Mouse (Mus musculus) B cell, adult 2 months (primary cell): ENCODE measurements around the gene Ddx6.
"Not testable (repeated sequence)": the region's sequence is repeated elsewhere in the genome, so short reads cannot be mapped to it uniquely, and the experiment has no call there.

ENCODE experiments used
- DNase-seq, 2 experiments: peaks; one replicate each; pipeline ENCODE4 v3.0.0; 2022

The Ddx6 gene

DNA sequence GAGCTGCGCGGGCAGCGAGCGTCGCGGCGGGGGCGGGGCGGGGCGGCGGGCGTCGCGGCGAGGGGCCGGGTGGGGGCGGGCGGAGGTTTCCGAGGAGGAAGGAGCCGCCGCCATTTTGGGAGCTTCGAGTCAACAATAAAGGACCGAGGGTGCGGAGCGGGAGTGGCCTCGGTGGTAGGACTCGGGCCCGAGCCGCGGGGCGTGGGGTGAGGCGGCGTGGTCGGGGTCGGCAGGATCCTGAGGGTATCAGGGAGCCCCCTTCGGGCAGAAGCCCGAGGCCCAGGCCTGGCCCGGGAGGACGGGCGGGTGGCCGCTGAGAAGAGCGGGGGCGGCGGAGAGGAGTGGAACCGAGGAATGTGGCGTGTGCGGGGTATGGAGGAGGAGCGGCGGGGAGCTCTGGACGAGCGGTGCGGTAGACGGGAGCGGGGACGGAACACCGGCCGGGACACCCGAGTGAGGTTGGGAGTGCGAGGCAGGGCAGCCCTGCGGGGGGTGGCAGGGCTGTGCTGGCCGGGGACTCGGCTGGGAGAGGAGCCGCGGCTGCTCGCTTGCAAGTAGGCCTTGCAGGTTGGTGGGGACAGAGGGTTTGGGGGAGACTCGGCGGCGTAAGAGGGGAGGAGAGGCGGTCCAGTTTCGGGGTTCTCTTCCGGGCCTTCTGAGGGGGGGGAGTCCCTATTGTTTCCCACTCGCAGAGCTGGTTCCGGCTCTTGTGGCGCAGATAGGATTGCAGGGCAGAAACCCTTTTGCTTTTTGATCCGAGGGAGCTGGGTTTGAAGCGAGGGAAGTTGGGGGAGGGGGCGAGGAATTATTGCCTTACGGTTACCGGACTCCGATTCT, at the start of gene Ddx6:
Ddx6 (plus strand) TSS at position 114 of the 837 bp plus-strand sequence.
- DNase-seq, result peak; percentile 75 to 78

DNA sequence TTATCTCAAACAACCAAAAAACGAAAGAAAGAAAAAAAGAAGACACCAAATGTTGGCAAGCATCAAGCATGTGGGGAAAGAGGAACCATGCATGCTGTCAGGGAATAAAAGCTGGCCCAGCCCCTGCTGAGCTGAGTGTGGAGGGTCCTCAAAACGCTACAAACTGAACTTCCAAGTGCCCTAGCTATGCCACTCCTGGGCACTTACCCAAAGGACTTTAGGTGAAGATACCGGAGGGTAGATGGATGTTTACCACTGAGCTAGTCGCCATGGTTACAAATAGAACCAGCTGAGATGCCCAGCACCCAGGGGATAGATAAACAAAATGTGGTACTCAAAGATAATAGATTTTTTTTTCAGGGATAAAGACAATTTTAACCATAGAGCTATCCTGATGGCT, 43.1 kb upstream of the Ddx6 start, which contains the start of gene Cxcr5:
Cxcr5 (minus strand) TSS at position 281 of the 400 bp plus-strand sequence.
- DNase-seq, result no peak

DNA sequence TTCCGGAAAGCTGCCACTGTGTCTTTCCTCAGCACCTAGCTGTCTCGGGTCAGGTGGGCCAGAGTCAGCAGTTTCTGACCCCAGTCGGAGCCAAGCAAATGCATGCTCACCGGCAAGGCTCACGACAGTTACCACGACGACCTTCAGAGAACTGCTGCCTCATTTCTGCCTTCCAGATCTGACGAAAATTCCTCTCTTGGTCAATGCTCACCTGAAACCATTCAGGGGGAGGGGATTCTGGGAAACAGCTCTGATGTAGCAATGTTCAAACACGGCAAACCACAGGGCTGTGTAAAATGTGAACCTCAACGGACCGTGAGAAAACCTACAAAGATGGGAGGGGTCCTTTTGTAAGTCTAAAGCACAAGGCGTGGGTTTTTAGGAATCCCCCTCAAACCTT, 41.8 kb upstream of the Ddx6 start:
- no peak for DNase-seq

DNA sequence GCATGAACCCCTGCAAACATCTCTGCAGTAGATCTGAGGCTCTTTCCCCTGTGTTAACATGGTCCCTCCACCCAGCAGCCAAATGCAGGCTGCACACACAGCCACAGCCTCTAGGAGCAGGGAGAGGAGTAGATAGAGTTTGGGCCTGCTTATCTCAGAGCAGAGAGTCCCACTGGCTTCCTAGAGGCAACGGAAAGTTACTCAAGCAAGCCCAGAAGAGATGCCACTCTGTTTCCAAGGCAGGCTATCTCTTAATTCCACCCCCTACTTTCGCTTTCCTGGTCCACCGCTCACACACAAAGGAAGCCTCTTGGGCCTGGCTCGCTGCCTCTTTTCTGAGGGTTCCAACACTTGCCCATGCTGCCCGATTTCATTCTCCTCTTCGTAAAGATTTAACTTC, 39.3 kb upstream of the Ddx6 start:
- DNase-seq, result peak; percentile 35 to 47

DNA sequence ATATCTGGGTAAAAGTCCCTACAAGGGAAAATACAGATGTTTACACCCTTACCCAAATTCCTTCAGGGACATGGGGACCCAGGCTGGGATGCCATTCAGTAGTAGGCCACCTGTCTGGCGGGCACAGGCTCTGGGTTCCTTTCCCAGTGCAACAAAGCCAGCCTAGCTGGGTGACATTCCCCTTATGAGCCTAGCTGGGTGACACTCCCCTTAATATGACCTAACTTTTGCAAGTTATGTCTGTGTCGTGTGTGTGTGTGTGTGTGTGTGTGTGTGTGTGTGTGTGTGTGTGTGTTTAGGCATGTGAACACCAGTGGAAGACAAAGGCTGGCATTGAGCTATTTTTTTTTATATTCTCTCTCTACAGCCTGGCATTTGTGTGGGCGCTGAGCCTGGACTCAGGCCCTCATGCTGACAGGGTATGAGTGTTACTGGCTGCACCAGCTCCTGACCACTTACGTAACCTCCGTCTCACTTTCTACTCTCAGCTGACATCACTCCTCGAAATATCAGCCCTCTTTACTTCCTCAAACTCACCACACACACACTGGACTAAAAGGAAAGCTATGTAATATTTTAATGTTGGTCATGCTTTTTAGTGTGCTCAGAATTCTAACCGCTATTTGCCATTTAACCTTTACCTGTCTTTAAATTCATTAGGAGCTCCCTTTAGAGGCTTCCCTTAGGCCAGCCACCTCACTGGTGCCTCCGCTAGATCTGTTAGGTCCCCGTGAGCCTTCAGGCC, 37.2 kb upstream of the Ddx6 start:
- peak; percentile 76 to 79 for DNase-seq

DNA sequence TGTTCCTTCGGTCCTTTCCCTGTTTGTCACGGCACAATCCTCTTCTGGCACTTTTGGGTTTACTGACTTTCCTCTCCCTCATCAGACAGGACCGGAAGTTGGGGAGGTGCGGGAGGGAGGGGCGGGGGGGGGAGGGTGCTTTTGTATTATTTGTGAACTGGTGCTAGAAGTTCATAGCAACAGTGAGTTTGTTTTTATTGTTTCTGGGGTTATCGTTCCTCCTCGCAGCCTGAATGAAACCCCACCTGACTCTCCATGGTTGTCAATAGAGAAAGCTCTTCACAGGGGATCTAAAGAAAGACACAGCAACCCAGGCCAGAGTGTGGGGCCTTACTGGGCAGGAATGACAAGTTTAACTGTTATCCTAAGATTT, 36.6 kb upstream of the Ddx6 start:
- peak; percentile 69 to 70 for DNase-seq

DNA sequence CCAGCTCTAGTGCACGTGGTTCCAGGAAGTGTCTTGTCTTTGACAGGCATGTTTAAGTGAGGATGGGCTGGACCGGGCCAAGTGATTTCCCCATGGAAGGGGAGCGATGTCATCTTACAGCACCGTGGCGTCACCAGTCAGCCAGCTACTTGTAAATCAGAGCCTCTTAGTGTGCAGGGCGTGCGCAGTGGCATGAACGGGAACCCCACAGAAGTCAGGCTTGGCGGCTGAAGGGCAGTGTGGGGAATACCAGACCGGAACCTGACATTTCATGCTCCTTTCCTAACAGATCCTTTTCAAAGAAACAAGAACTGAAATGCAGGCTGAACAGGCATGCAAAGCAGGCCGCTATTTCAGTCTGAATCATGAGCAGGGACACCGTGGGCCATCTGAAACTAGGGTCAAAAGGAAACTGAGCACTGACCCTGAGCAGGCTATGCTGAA, 33.7 kb upstream of the Ddx6 start:
- DNase-seq, result peak; percentile 87 to 89

DNA sequence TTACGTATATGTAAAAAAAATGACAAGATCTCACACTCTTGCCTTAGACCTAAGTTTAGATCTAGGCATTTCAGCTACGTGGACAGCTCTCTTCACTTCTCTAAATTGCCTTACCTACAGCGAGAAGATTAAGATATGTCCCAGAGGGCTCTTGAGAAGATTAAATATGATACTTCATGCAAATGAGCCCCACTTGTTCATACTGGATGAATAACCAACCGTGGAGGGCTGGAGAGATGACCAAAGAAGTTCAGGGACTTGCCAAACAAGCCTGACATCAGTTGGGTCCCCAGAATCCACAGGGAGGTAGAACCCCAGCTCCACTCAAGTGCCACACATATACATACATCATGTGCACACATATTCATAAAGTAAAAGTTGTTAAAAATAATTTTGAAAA, 31.4 kb upstream of the Ddx6 start:
- peak; percentile 60 to 64 for DNase-seq

DNA sequence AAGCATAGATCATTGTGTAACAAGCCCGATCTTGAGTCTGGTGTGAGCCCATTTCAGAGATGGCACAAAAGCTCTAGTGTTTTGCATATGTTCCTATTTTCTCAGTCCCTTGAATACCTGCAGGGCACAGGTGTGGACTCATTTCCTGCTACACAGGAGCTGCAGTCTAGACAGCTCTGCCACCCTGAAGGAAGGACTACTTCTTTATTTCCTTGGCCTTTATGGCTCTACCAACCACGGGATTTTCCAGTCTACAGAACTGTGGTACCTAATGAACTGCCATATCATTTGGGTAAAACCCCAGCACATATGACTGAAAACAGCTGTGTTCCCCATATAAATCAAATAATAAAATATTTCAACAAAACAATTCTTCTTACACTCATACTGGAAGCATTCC, 29.6 kb upstream of the Ddx6 start:
- peak; percentile 39 to 43 for DNase-seq

DNA sequence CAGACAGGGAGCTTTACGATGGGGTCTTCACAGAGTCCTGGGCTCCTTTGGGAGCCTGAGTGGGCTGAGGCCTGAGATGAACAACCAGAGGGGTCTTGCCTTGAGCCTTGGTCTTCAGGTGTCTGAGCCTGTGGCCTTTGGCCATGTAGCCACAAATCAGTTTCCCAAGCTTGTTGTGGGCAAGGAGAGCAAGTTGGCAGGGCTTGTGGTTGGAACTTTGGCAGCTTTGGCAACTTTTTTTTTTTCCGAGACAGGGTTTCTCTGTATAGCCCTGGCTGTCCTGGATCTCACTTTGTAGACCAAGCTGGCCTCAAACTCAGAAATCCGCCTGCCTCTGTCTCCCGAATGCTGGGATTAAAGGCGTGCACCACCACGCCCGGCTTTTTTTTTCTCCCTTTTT, 28.6 kb upstream of the Ddx6 start:
- DNase-seq, result not testable (repeated sequence)

DNA sequence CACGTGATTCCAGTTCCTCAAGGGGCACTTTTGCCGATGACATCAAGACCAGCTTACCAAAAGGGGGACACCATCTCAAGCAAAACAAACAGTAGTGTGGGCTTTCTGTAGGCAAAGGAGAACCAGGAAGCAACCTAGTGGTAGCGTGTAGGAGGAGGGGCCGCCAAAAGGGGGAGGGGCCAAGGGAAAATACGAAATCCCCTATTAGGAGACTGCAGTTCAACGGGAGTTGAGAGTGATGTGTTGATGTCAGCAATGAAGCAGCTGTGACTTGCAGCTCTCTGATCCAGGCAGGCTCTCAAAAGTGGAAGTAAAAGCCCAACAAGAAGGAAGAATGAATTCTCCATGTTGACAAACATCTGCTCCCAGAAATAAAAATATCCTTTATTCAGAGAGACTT, 25.3 kb upstream of the Ddx6 start:
- peak; percentile 94 to 97 for DNase-seq

DNA sequence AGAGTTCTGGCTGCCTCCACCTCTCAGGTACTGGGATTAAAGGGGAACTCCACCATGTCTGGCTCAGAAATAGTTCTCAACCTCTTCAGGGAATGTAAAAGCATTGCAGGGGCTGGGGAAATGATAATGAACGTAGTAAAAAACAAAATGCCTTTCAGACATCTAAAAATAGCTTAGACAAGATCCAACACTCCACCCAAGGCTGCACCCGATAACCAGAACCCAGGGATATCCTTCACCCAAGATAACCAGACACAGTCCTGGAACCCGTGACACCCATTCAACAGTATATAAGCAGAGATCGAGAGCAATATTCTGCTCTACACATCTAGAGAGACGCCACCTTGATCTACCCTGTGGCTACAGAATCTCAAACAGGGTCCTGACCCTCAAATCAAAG, 24.6 kb upstream of the Ddx6 start:
- peak in 1 of 2 experiments; percentile 30 for DNase-seq

DNA sequence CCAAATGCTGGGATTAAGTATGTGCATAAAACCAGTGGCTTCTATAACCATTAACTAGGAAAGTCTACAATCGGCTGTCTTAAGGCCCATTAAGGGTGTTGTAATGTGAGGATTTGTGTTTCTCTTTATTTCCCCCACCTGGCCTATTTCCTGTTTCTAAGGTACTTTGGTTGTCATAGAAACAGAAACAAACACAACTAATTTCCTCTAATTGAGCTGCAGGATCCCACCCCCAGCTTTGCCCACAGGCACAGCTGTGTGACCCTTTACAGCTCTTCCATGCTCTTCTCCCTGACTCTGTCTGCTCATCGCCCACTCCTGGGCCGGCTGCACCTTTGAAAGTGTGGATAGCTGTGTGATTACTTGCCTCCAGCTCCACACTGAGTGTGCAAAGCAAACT, 23.3 kb upstream of the Ddx6 start:
- DNase-seq, result peak; percentile 84 to 85

DNA sequence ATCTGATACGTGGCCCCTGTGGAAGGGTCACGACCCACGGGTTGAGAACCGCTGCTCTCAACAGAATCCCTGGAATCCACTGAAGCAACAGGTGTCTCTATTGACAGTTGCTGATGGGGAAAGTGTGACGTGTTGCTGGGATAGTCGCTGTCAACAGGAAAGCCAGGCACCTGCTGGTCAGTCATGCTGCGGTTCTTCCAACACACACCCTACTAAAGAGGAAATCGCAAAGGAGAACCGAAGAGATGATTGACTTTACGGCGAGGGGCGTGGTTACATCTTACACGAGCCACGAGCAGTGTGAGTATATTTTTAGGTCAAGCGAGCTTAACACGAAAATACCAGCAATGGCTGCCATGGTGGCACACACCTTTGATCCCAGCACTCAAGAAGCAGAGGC, 22.3 kb upstream of the Ddx6 start:
- DNase-seq, result peak; percentile 87 to 91

DNA sequence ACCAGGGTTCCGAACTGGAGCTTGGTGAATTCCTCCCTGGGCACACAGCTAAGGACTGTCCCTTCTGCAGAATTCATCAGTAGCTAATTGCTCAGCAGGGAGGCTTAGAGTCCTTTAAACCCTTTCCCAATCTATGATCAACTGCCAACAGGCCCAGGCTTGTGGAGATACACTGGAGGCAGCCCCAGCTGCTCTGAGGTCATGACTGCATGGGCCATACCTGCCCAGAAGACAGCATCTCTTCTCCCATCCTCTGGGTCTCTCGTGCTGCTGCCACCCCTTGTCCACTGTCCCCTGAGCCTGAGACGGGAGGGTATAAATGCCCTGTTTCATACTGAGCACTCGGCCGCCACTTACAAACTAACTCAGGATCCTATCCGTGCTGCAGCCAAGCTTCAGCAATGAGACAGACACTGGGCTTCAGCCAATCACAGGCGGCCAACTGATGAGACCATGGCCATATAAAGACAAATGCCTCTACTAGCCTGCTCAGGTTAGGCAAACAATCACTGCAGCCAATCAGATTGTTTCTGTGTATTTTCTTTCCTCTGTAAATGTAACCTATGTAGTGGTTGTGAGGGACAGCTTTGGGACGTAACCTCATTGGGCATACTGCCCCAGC, 17.9 kb upstream of the Ddx6 start:
- no peak for DNase-seq

DNA sequence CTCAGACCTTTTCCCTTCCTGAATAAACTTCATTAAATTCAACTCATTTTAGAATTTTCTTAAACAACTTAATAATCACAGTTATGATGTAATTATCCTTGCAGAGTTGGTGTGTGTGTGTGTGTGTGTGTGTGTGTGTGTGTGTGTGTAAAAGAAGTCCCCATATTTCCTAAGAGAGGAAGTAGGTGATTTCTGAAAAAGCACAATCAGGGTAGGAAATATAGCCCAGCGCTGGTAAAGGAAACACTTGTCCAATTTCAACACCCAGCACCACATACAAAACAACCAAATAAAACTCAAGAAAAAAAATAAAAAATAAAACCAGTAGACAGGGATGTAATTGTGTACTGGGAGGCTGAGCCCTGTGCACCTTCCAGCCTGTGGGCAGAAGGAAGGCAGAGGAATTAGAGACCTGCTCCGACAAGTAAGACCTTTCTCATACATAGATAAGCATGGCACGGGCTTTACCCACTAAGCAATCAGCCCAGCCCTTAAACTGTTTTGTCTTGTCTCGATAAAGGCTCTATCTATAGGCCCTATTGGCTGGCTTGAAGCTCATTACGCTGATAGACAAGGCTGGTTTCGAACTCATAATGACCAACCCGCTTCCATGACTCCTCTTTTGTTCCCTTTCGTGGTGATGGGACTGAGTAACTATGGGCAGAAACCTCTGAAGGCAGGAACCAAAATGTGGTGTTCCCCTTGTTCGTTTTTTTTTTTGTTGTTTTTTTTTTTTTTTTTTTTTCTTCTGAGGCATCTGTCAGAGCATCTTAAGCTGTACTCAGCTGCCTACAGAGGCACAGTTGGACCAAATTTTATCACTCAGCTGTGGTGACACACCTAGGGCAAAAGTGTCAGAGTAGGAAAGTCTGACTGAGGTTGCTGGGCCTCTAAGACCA, 17.2 kb upstream of the Ddx6 start:
- no peak for DNase-seq

DNA sequence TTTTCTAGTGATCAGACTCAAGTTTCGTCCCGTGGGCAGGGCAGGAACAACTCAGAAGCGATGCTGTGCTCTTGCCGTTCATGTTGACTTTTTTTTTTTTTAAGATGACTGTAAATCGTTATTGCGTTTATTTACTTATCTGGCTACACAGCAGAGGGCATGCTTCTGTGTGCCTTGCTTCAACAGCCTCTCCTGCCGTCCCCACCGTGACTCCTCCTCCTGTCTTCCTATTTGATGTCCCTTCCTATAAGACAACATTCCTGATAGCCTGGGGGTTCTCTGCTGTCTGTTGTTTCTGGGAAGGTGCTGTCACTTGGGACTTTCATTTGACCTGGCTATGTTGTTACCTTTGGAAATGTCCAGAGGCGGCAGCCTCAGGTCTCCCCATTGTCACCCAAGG, 16.1 kb upstream of the Ddx6 start:
- DNase-seq, result no peak

DNA sequence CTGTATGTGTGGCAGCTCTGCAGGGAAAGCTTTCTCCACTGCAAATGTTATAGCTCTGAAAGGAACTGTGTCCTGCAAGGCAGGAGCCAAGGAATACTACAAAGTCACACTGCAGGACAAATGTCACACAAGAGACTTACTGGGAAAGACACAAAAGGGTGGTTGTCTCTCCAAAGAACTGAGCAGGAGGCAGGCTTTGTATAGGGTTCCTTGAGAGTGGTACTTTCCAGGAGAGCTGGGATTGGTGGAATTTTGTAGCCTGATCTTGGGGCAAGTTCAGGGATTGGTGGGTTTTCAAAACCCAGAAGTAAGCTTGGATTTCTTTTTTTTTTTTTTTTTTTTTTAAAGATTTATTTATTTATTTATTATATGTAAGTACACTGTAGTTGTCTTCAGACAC, 15.6 kb upstream of the Ddx6 start:
- DNase-seq, result no peak

DNA sequence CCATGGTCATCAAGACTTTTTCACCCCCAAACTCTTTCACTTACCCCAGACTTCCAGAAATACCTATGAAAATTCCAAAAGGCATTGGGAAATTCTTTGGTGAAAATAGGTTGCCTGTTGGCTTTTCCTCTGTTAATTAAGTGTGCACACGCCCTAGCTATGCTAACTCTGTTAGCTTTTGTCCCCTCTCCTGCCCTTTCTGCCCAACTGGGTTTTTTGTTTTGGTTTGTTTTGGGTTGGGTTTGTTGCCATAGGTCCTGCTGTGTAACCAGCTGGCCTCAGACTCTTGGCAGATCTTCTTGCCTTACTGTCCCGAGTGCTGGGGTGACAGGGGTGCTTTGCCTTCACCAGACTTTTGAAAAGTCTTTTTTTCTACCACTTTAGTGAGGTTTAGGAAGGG, 13.7 kb upstream of the Ddx6 start:
- DNase-seq, result no peak

DNA sequence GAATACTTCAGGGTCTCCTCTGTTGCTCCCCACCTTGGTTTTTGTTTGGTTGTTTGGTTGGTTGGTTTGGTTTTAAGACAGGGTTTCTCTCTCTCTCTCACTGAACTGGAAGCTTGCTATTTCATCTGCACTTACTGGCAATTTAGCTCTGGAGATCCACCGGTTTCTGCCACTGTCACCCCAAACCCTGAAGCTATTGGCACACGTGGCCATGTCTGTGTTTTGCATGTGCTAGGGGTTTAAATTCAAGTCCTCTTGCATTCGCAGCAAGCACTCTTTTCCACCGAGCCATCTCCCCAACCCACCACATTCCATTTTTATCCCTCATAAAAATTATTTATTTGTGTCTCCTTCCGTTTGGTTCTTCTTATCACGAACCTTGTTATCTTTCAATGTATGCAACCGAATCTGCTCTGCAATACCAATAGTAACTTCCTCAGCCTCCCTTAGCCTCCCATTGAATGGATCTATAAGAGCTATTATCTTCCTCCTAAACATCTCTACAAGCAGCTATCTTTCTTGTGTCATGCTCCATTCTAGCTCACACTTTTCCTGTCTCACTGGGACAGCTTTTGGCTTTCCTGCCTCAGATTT, 13.0 kb upstream of the Ddx6 start:
- DNase-seq, result no peak

DNA sequence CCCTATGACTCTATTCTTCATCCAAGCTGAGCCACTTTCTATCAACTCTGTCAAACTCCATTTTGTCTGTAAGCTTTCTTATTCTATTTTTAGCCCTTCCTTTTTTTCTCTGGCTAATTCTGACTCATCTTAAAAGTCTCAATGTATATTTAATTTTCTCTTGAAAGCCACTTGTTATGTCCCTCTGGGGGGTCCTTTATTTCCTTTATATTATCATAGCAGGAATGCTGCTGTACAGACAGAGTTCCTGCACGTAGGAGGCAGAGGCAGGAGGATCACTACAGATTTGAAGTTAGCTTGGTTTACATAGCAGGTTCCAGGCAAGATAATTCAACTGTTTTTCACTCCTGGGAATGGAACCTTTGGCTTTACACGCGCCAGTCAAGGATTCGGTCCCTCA, 11.5 kb upstream of the Ddx6 start:
- DNase-seq, result no peak

DNA sequence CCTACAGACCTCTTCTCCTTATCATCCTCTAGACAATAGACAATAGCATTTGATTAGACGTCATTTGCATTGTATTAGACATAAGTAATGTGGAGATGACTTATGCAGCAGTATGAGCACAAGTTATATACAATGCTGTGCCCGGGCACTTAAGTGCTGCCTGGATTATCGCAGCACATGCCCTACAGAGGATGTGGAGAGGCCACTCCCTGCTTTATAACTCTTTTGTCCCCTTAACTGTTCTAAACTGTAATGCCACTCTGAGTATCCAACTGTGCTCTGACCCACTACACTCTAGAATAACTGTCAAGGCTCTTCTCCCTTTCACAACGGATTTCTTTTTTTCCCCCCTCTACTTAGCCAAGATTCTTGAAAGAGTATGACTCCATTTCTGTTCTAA, 10.8 kb upstream of the Ddx6 start:
- DNase-seq, result no peak
